Mouse (Mus musculus) adrenal gland, adult 8-10 months (tissue): Measurements from ENCODE around the gene Kif21b. TPM values are rescaled to one million over a fixed set of nuclear protein-coding genes. Genes with fewer than 3 reads are reported as not detected.

Experiments used
- DNase-seq: peaks from one replicate; pipeline ENCODE4 v3.0.0; 2022
- total RNA-seq, 4 experiments: library from RNA; stranded (reverse); gene quantifications; 2 replicates each; pipeline ENCODE4 v1.2.4; 2022

Gene Kif21b
- total RNA-seq, 4 experiments from 2014 or later: 3.8 to 12.3 (median 7.6) TPM

DNA sequence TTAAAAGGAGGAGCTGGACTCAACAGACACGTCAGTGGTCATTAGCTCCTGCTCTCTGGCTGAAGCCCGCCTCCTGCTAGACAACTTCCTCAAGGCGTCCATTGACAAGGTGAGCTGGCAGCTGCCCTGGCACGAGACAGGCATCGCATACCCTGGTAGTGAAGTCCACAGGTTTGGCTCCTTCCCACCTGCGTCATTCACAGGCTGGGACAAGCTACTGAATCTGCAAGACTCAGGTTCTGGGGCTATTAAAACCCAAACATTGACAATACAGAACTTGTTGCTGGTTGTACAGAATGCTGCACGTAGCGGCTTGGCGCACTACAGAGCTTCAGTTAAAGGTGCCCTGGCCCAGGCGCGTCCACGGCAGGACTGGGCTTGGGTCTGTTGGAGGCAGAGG, 29.1 kb downstream of the Kif21b start:
- no peak for DNase-seq

- DNase-seq: no peak
Observed at GRCm38 (mm10) chr1:136160930-136161329, 29.7 kb downstream of the Kif21b start.

DNA sequence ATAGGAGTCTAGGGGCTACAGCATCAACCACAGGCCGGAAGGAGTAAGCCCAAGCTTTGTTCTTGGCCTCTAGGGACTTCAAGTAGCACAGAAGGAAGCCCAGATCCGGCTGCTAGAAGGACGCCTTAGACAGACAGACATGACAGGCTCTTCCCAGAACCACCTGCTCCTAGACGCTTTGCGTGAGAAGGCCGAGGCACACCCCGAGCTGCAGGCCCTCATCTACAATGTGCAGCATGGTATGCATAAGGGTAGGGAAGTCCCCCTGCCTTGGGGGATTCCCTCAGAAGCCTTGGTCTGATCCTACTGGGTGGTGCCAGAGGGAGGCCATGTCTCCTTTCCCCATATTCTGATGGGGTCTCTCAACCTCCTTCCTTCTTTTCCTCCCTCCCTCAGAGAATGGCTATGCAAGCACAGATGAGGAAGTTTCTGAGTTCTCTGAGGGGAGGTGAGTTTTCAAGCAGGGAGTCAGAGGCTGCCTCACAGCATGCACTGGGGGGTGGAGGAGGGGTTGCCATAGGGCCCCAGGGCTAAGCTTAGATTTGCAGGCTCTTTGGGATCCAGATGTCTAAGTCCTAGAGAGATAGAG, 30.2 kb downstream of the Kif21b start:
- no peak for DNase-seq

DNA sequence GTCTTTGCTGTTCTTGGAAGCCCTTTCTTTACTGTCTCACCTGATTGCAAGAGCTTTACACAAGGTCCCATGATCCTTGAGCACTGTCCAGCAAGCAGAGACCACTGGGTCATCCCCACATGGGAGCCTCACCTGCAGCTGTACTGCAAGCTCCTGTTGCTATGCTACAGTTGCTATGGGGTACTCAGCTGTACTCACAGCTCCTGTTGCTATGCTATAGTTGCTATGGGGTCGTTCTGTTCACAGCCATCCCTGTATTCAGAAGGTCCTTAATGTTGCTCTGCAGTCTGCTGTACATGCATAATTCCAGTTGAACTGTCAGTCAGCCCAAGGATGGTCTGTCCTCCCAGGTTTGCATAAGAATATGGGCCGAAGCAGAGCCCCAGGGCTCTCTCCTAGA, 34.2 kb downstream of the Kif21b start:
- no peak for DNase-seq

DNA sequence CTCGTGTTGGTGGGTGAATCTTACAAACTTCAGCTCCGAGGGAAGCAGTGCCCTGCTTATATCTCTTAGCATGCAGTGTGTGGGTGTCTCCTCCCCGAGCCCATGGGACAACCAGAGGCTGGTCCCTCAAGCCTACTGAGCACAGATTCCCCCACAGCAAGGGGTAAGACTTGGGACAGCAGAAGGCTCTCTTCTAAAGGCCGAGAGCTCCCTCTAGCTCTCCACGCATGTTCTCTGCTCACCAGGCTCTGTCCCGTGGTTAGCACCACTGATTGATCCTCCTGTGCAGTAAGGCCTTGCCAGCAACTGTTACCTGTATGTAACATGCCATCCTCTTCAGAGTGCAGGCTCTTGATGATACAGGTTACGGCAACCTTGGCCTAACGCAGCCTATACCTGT, 36.5 kb downstream of the Kif21b start:
- no peak for DNase-seq

DNA sequence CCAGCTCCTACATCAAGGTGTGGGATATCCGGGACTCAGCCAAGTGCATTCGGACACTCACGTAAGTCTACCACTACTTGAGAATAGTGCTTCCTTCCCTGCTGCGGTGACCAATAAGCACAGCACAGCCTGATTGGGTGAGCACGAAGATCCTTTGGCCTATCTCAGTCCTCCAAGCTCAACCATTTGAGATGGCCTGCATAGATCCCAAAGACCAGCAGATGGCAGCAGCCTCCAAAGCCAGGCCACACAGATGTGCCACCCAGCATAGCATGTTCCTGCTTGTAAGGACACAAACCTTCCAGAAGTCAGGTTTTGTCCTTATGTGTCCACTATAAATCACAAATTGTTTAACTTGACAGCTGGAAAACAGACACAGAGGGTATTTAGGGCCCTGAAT, 38.9 kb downstream of the Kif21b start:
- peak; percentile 42 for DNase-seq

DNA sequence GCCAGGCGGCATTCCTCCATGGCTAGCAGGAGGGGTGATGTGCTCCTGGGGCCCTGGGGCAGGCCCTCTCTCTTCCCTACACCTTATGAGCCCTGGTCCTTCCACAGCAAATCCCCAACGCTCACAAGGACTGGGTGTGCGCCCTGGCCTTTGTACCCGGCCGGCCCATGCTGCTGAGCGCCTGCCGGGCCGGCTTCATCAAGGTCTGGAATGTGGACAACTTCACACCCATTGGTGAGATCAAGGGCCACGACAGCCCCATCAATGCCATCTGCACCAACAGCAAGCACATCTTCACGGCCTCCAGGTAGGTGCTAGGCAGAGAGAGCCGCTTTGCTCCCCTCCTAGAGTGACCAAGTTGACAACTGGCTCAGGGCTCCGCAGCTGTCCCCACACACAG, 41.5 kb downstream of the Kif21b start:
- no peak for DNase-seq

DNA sequence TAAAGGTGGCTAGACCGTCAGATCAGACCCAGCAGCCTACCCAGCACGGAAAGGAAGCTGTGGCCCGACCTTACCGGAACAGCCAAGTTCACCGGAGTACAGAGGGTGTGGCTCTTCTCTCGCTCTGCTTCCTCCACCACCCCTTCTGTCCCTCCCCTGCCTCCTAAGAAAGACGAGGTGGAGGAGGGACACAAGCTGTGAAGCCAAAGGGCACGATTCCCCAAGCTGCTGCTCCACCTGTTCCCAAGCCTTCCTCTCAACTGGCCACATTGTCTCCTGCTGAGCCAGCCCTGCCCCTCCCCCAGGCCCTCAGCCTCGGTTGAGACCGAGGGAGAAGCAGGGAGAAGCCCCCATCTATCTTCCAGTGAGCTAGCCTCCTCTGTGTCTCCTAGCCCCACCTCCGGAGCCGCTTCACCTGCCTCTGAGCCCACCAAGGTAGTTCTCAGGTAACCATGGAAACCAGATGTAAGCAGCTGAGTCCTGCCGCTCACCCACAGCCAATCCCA, 43.0 kb downstream of the Kif21b start:
- no peak for DNase-seq

GRCm38 (mm10) chr1:136175183-136175582, 44.0 kb downstream of the Kif21b start:
- DNase-seq: no peak

DNA sequence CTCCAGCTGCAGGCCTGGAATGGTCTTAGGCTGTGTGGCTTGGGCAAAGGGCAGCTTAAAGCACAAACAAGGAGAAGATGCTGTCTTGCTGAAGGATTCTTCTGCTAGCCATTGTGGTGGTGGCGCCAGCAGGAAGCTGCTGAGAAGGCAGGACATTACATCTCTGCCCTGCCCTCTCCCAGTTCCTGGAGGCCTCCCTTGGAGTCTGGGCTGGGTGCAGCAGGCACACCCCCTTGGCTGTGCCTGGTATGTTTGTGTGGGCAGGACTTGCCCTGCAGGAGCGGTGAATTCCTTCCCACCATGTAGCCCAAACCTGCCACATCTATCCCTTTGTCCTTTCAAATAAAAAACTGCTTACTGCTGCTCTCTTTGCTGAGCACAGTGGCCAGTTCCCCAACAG, 45.9 kb downstream of the Kif21b start:
- DNase-seq: no peak

DNA sequence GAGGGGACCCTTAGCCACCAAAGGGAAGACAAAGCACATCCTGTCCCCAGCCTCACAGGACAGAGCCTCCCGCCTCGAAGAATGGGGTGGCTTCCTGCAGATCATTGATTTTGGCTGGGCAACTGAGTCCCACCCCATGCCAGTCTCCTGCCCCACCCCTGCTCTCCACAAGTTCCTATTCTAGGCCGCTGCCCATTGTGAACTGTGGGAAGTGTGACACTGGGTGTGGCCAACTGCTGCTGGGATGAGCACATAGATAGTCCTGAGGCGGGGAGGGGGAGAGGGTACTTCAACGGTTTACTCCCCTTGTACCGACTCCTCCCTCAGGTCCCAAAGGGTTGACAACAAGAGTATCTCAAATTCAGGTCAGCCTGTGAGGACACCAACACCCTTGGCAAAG, 47.6 kb downstream of the Kif21b start:
- DNase-seq: no peak

DNA sequence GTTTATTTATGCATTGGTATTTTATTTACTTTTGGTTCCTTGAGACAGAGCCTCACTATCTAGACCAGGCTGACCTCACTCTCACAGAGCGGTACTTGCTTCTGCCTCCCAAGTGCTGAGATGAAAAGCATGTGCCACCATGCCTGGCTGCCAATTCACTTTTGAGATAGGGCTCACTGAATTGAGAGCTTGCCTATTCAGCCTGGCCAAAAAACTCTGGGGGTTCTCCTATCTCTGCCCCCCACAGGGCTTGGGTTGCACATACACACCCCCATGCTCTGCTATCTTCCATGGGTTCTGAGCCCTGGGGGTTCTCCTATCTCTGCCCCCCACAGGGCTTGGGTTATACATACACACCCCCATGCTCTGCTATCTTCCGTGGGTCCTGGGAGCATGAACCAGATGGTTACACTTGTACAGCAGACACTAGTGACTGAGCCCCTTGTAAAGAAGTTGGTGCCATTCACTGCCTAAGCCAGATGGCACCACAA, 48.4 kb downstream of the Kif21b start:
- no peak for DNase-seq

DNA sequence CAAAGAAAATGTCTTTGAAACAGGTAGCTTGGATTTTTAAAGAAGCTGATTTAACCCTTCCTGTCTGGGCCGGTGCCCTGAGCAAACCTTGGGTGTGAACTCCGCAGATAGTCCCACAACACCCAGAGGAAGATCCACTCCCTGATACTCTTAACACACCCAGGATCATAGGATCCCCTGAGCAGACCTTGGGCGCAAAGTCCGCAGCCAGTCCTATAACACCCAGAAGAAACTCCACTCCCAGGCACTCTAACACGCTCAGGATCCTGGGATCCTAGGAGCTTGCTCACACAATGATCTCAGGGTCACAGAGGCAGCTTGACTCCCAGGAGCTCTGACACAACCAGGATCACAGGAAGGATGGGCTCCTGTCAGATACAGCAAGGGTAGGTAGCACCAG, 58.8 kb downstream of the Kif21b start:
- DNase-seq: no peak

- DNase-seq: no peak
Observed at GRCm38 (mm10) chr1:136212803-136213202, 81.6 kb downstream of the Kif21b start, which contains the start of gene Mroh3. Gene Mroh3 (minus strand): TSS chr1:136212828.

- no peak for DNase-seq
Observed at GRCm38 (mm10) chr1:136214304-136214703, 83.1 kb downstream of the Kif21b start.

DNA sequence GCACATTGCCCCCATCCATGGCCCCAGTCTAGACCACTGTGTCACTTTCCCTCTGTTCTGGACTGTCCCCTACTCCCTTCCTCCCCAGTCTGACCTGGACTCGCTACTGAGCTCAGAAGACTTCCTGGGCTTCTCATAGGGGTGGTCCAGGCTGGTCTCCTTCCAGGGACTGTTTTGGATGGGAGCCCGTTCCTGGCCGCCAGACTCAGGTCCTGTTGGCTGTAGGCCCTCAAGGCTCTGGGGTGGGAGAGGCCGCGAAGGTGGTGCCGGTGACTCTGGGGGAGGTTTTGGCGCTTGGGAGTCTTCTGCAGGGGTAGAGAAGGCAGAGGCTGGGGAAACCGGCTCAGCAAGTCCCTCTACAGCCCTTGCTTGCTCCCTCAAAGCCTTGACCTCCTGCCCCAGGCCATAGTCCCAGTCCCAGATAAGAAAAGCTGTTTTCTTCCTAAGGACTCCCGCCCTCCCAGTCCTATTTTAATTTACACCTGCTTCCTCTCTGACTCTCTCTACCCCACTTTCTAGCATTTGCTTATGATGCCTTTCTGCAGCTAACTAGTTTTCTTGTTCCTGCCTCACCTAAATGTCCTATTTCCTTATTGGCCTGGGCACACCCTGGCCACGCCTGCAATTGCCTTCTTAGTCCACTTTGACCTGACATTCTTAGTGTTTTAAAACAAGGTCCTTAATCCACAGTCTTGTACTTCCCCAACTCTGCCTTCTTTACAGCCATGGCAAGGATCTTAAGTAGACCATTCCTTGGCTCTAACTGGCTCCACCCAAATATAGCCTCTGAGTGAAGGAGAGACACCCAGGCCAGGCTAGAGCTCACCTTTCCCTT, 89.1 kb downstream of the Kif21b start:
- DNase-seq: no peak

DNA sequence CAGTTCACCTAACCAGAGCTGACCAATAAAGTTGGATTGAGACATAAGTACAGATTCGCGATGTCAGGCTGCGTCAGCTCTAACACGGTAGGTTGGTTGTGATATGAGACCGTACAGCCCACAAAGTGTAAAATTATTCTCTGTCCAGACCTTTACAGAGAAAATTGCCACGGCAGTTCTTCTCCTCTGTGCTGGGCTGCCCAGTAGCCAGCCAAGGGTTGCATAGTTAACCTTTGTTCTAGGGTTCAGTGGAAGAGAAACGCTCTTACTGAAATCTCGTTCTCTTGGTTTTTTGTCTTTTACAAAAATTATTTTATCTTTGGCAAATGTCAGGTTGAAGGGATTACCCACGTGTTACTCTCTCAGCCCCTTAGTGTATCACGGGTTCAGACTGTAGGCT, 91.2 kb downstream of the Kif21b start:
- no peak for DNase-seq

DNA sequence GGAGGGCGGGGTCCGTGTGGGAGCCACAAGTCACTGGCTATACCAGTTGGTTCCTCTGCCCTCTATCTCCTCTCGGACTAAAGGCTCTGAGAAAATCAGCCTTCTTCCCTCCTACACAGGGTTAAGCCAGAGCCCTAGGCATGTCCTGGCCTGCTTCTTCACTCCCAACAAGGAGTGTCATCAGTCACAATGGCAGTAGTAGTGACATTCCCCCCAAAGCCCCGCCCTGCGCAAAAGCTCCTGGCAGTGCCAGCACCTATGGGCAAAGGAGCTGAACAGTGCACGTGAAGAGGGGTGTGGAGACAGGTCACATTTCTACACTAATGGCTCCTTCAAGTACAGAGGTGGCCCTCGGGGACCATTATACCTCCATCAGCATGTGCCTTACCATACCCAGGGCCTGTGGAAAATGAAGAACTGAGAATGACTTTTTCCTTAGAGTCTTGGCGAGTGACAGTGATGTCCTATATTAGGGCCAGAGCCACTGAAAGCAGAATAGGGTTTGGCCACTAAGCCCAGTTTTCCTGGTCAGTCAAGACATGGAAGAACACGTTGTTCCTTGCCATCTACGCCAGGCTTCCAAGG, 92.7 kb downstream of the Kif21b start:
- DNase-seq: no peak

- DNase-seq: no peak
Observed at GRCm38 (mm10) chr1:136225846-136226245, 94.7 kb downstream of the Kif21b start.

DNA sequence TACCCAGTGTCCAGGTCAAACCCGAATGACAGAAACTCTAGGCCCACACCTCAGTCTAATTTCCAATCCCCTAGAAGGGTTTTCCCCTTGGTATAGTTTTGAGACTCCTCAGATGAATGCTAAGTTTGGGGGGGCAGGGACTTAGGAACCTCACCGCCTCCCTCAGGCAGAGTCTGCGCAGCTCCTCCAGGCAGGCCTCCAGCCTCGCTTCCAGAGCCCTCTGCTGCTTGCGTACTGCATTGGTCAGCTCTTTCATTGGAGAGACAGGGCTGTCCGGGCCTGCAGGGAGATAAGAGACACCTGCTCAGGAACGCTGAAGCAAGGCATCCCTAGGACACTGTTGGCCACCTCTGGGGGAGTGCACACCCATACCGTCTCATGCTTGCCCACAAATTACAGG, 95.4 kb downstream of the Kif21b start:
- DNase-seq: no peak
